In the genomic region with DNA sequence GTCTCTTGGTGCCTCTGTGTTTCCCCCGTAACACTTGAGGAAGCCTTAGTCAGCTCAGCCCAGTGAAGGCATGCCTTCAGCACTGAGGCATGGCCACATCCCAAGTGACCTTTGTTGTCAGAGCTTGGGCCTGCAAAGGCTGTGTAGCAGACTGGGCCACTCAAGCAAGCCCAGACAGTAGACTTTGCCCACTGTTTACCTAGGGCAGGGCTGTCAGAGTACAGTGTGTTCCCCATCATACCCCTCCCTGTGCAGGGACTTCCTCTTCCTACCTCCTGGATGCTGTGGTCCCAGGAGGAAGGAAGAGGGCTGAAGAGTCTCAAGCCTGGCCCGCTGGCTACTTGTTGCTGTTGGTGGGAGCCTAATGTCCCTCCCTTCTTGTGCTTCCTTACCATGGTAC, we compare ENCODE assay signal across 12 mouse cellular contexts. TPM values are rescaled to one million over a fixed set of nuclear protein-coding genes. Genes with fewer than 3 reads are reported as not detected.
DNase-seq lines count a peak whose midpoint lies in the region; ATAC-seq and TF ChIP-seq lines count a peak whose summit lies in the region.
"Had no signal": no experiment of that assay in that cellular context is flagged by ENCODE, and none has a peak within 500 bp of the region (broad histone marks: within the 10 kb centered on the region; RNA-seq: fewer than 3 reads in every experiment).

No protein-coding gene starts in this region.

- no peak for TF ChIP-seq CTCF in small intestine, adult 2 months (IDR thresholded peaks at IDR 0.05; ENCODE audit: extremely low read depth, insufficient read length, insufficient replicate concordance, low read depth, low read length)

- no peak for ATAC-seq in heart, embryonic 11.5 days (replicated peaks; ENCODE audit: insufficient number of reproducible peaks, low FRiP score, low TSS enrichment)
- peak; percentile 92 for ATAC-seq in liver, embryonic 16.5 days (ENCODE audit: low read depth)

- no peak overlapping the region for H3K27ac ChIP-seq in heart, embryonic 11.5 days (ENCODE audit: low read depth, low read length)
- no peak overlapping the region for H3K27ac ChIP-seq in liver, embryonic 16.5 days (ENCODE audit: low read length)
- peak overlapping the region; percentile 88 for H3K27ac ChIP-seq in small intestine, adult 2 months (ENCODE audit: insufficient read depth, low read depth, low read length)
- H3K27ac ChIP-seq: hindbrain, embryonic 10.5 days; limb, embryonic 15.5 days; neural tube, embryonic 13.5 days had no signal

- peak; percentile 58 to 90 for DNase-seq in heart, adult 18-20 months
- DNase-seq in kidney, adult 18-20 months: peak; percentile 82
- no peak for DNase-seq in frontal cortex, adult 2 months (ENCODE audit: extremely low spot score in 1 of 2, low spot score in 1 of 2)
- DNase-seq in cerebellum, adult 18-20 months: no peak
- no peak for DNase-seq in right cerebral cortex, postnatal 25 days
- DNase-seq: cerebellum, adult 8-10 months had no signal

- WGBS in heart, embryonic 11.5 days (ENCODE audit: insufficient replicate concordance): 73% methylated on average over 2 of the region's 2 CpGs
- 62% methylated on average over 2 of the region's 2 CpGs for WGBS in liver, embryonic 16.5 days (ENCODE audit: insufficient replicate concordance)
- 28% methylated on average over 2 of the region's 2 CpGs for WGBS in small intestine, adult 2 months

- no peak overlapping the region for H3K9ac ChIP-seq in heart, embryonic 11.5 days (ENCODE audit: low read depth, low read length)
- no peak overlapping the region for H3K9ac ChIP-seq in liver, embryonic 16.5 days (ENCODE audit: low read depth, low read length)
- H3K9ac ChIP-seq: limb, embryonic 15.5 days; neural tube, embryonic 13.5 days had no signal

- no peak overlapping the region for H3K4me2 ChIP-seq in heart, embryonic 11.5 days
- no peak overlapping the region for H3K4me2 ChIP-seq in liver, embryonic 16.5 days (ENCODE audit: low read depth, low read length)
- H3K4me2 ChIP-seq: limb, embryonic 15.5 days; neural tube, embryonic 13.5 days had no signal

- TF ChIP-seq POLR2A in small intestine, adult 2 months (IDR thresholded peaks at IDR 0.05; ENCODE audit: low read depth, low read length): peak; percentile 24; the same call in 1 of the 2 replicates

- no peaks in the 10 kb centered on the region for H3K27me3 ChIP-seq in heart, embryonic 11.5 days (ENCODE audit: control insufficient read depth, insufficient read depth, low read length)
- no peaks in the 10 kb centered on the region for H3K27me3 ChIP-seq in liver, embryonic 16.5 days (ENCODE audit: control insufficient read depth, insufficient read depth, low read depth, low read length)
- no peaks in the 10 kb centered on the region for H3K27me3 ChIP-seq in small intestine, adult 2 months (ENCODE audit: control insufficient read depth, insufficient read depth, low read length)
- H3K27me3 ChIP-seq: limb, embryonic 15.5 days; neural tube, embryonic 13.5 days had no signal

- no peak overlapping the region for H3K4me3 ChIP-seq in heart, embryonic 11.5 days (ENCODE audit: low read depth, low read length)
- H3K4me3 ChIP-seq in liver, embryonic 16.5 days (ENCODE audit: low read depth, low read length): no peak overlapping the region
- no peak overlapping the region for H3K4me3 ChIP-seq in small intestine, adult 2 months (ENCODE audit: low read depth, low read length)
- H3K4me3 ChIP-seq: hindbrain, embryonic 10.5 days; limb, embryonic 15.5 days; neural tube, embryonic 13.5 days had no signal

- 0 out of 2 replicates have a peak, but pooled peaks cover 6% of the 10 kb centered on the region for H3K36me3 ChIP-seq in heart, embryonic 11.5 days (ENCODE audit: control insufficient read depth, insufficient read depth, low read length)
- H3K36me3 ChIP-seq in liver, embryonic 16.5 days (ENCODE audit: control insufficient read depth, insufficient read depth): no peaks in the 10 kb centered on the region
- no peaks in the 10 kb centered on the region for H3K36me3 ChIP-seq in small intestine, adult 2 months (ENCODE audit: control insufficient read depth, insufficient read depth, low read length)

- peaks cover 6% of the 10 kb centered on the region for H3K4me1 ChIP-seq in heart, embryonic 11.5 days (ENCODE audit: control insufficient read depth, insufficient read depth, low read length)
- peaks cover 7% of the 10 kb centered on the region for H3K4me1 ChIP-seq in liver, embryonic 16.5 days (ENCODE audit: control insufficient read depth, low read depth, low read length)
- peaks cover 27% of the 10 kb centered on the region for H3K4me1 ChIP-seq in small intestine, adult 2 months (ENCODE audit: control insufficient read depth, insufficient read depth, insufficient read length, low read length)
- H3K4me1 ChIP-seq: hindbrain, embryonic 10.5 days; neural tube, embryonic 13.5 days had no signal

- no peaks in the 10 kb centered on the region for H3K9me3 ChIP-seq in heart, embryonic 11.5 days (replicated peaks; ENCODE audit: control insufficient read depth, low read length)
- H3K9me3 ChIP-seq in liver, embryonic 16.5 days (replicated peaks; ENCODE audit: control insufficient read depth, low read length): no peaks in the 10 kb centered on the region
- H3K9me3 ChIP-seq: hindbrain, embryonic 10.5 days; limb, embryonic 15.5 days; neural tube, embryonic 13.5 days had no signal

RNA-seq across cellular contexts. Expression of gene Atp6v0e, which starts 46.3 kb away (rescaled TPM):
- total RNA-seq in heart, adult 18-20 months (2021): 10 to 100 TPM; 62.8 to 68.0 TPM
- 189 and 204 TPM in 2 replicates for polyA plus RNA-seq in heart, embryonic 11.5 days (2014; fragmentation: Nextera tagmentation; extraction: Ambion mirVana)
- polyA plus RNA-seq in liver, embryonic 16.5 days (2015; fragmentation: Nextera tagmentation; extraction: Ambion mirVana): 136 and 143 TPM in 2 replicates
- polyA plus RNA-seq in small intestine, adult 2 months (2012; rRNA removed): 84.0 and 119 TPM in 2 replicates
- 80.3 and 80.9 TPM in 2 replicates for polyA plus RNA-seq in frontal cortex, adult 2 months (2012; rRNA removed)

RNA-seq across cellular contexts. Expression of gene Dusp1, which starts 54.8 kb away (rescaled TPM):
- total RNA-seq in heart, adult 18-20 months (2021): 10 to 100 TPM; 50.3 to 57.1 TPM
- 30.0 and 33.9 TPM in 2 replicates for polyA plus RNA-seq in heart, embryonic 11.5 days (2014; fragmentation: Nextera tagmentation; extraction: Ambion mirVana)
- polyA plus RNA-seq in liver, embryonic 16.5 days (2015; fragmentation: Nextera tagmentation; extraction: Ambion mirVana): 22.7 and 25.9 TPM in 2 replicates
- polyA plus RNA-seq in small intestine, adult 2 months (2012; rRNA removed): 28.1 and 33.5 TPM in 2 replicates
- 40.9 and 60.5 TPM in 2 replicates for polyA plus RNA-seq in frontal cortex, adult 2 months (2012; rRNA removed)

RNA-seq across cellular contexts. Expression of gene Ergic1, which starts 55.4 kb away (rescaled TPM):
- 10 to 100 TPM; 50.4 to 56.6 TPM for total RNA-seq in heart, adult 18-20 months (2021)
- polyA plus RNA-seq in heart, embryonic 11.5 days (2014; fragmentation: Nextera tagmentation; extraction: Ambion mirVana): 147 TPM in 2 replicates
- 36.0 and 39.0 TPM in 2 replicates for polyA plus RNA-seq in liver, embryonic 16.5 days (2015; fragmentation: Nextera tagmentation; extraction: Ambion mirVana)
- polyA plus RNA-seq in small intestine, adult 2 months (2012; rRNA removed): 64.7 and 68.6 TPM in 2 replicates
- 123 and 134 TPM in 2 replicates for polyA plus RNA-seq in frontal cortex, adult 2 months (2012; rRNA removed)

Comparison
In these comparisons a context has a peak if more than half of its experiments do, and no peak if none do; other contexts are left out.
1. DNase-seq: peak in heart, adult 18-20 months (2 of 2) and kidney, adult 18-20 months (single experiment); none in frontal cortex, adult 2 months (0 of 2), cerebellum, adult 18-20 months (0 of 2) and right cerebral cortex, postnatal 25 days (single experiment).